Mouse (Mus musculus) MEL (cell line): Measurements from ENCODE around the gene Ak1. TPM values are rescaled to one million over a fixed set of nuclear protein-coding genes. Genes with fewer than 3 reads are reported as not detected.

Experiments used
- DNase-seq: peaks from one replicate; pipeline ENCODE4 v3.0.0; 2011; ENCODE audit warnings: low read depth, low spot score
- H3K27ac ChIP-seq: 2 replicates; pipeline ENCODE4 v1.5.1; 2012; ENCODE audit warnings: low read depth, mild to moderate bottlenecking, control low read depth, low read length, moderate library complexity; ENCODE audit not compliant: control insufficient read depth
- H3K27me3 ChIP-seq, 2 experiments: fragments of 150-350 bp in 1 of 2; sonication (generic) in 1 of 2; 2 replicates each; pipeline ENCODE4 v1.6.1; 2012; ENCODE audit warnings: low read length in 2 of 2, mild to moderate bottlenecking in 2 of 2, improper control_type of control experiment in 1 of 2, moderate library complexity in 1 of 2; ENCODE audit not compliant: insufficient read depth in 2 of 2, control insufficient read depth in 1 of 2
- H3K36me3 ChIP-seq, 2 experiments: 2 replicates each; pipeline ENCODE4 v1.6.1; 2012 to 2014; ENCODE audit warnings: low read length in 2 of 2, improper control_type of control experiment in 1 of 2, inconsistent platforms in 1 of 2, mild to moderate bottlenecking in 1 of 2; ENCODE audit not compliant: insufficient read depth in 2 of 2, control insufficient read depth in 1 of 2
- H3K4me1 ChIP-seq, 2 experiments: fragments of 150-350 bp in 1 of 2; sonication (generic) in 1 of 2; 2 replicates each; pipeline ENCODE4 v1.6.1; 2012; ENCODE audit warnings: low read length in 2 of 2, improper control_type of control experiment in 1 of 2, mild to moderate bottlenecking in 1 of 2; ENCODE audit not compliant: insufficient read depth in 2 of 2, control insufficient read depth in 1 of 2
- H3K4me3 ChIP-seq, 2 experiments: fragments of 150-350 bp in 1 of 2; sonication (generic) in 1 of 2; 2 replicates each; pipeline ENCODE4 v1.5.1; 2012; ENCODE audit warnings: low read depth in 2 of 2, low read length in 2 of 2, mild to moderate bottlenecking in 2 of 2, moderate library complexity in 2 of 2, control low read depth in 1 of 2, improper control_type of control experiment in 1 of 2; ENCODE audit not compliant: control insufficient read depth in 1 of 2, insufficient read depth in 1 of 2
- H3K79me2 ChIP-seq: 2 replicates; pipeline ENCODE4 v1.6.1; 2012; ENCODE audit warnings: mild to moderate bottlenecking, low read length, moderate library complexity; ENCODE audit not compliant: control insufficient read depth, poor library complexity, insufficient read depth
- H3K9ac ChIP-seq: 2 replicates; pipeline ENCODE4 v1.6.1; 2012; ENCODE audit warnings: low read depth, mild to moderate bottlenecking, control low read depth, low read length, moderate library complexity; ENCODE audit not compliant: control insufficient read depth, poor library complexity, severe bottlenecking
- H3K9me3 ChIP-seq: fragments of 150-350 bp; sonication (generic); replicated peaks from 2 replicates; pipeline ENCODE4 v1.6.1; 2012; ENCODE audit warnings: mild to moderate bottlenecking, low read length, improper control_type of control experiment, moderate library complexity; ENCODE audit not compliant: insufficient read depth
- CHD2 ChIP-seq: IDR thresholded peaks from 2 replicates; pipeline ENCODE4 v1.6.1; 2011; ENCODE audit warnings: low read length, improper control_type of control experiment
- CTCF ChIP-seq, 3 experiments: IDR thresholded peaks in 2 of 3; conservative IDR thresholded peaks in 1 of 3; 2 replicates each; pipeline ENCODE4 v1.5.1; 2011 to 2012; ENCODE audit warnings: low read length in 3 of 3, low read depth in 2 of 3, mild to moderate bottlenecking in 2 of 3, improper control_type of control experiment in 1 of 3, inconsistent platforms in 1 of 3, mixed read lengths in 1 of 3, moderate library complexity in 1 of 3; ENCODE audit not compliant: control insufficient read depth in 1 of 3, insufficient read depth in 1 of 3, poor library complexity in 1 of 3, severe bottlenecking in 1 of 3
- ETS1 ChIP-seq: IDR thresholded peaks from 2 replicates; pipeline ENCODE4 v1.6.1; 2012; ENCODE audit warnings: low read depth, mild to moderate bottlenecking, inconsistent platforms, low read length, improper control_type of control experiment, moderate library complexity
- HCFC1 ChIP-seq: IDR thresholded peaks from 2 replicates; pipeline ENCODE4 v1.6.1; 2012; ENCODE audit warnings: low read depth, mild to moderate bottlenecking, inconsistent platforms, low read length, improper control_type of control experiment, moderate library complexity
- JUND ChIP-seq: IDR thresholded peaks from 2 replicates; pipeline ENCODE4 v1.6.1; 2011; ENCODE audit warnings: low read depth, mild to moderate bottlenecking, improper control_type of control experiment, low read length
- KAT2A ChIP-seq: conservative IDR thresholded peaks from 2 replicates; pipeline ENCODE4 v1.6.1; 2012; ENCODE audit warnings: low read depth, low read length, improper control_type of control experiment, inconsistent platforms
- MAX ChIP-seq: IDR thresholded peaks from 2 replicates; pipeline ENCODE4 v1.6.1; 2011; ENCODE audit warnings: low read length, improper control_type of control experiment
- MXI1 ChIP-seq: IDR thresholded peaks from 2 replicates; pipeline ENCODE4 v1.6.1; 2011; ENCODE audit warnings: mild to moderate bottlenecking, low read depth, low read length, improper control_type of control experiment
- MYB ChIP-seq: IDR thresholded peaks from 2 replicates; pipeline ENCODE4 v1.6.1; 2011; ENCODE audit warnings: mild to moderate bottlenecking, low read depth, low read length, improper control_type of control experiment
- POLR2A ChIP-seq, 2 experiments: IDR thresholded peaks; 2 replicates each; pipeline ENCODE4 v1.6.1; 2011 to 2012; ENCODE audit warnings: low read length in 2 of 2, mild to moderate bottlenecking in 2 of 2, control low read depth in 1 of 2, improper control_type of control experiment in 1 of 2, low read depth in 1 of 2, moderate library complexity in 1 of 2; ENCODE audit not compliant: control insufficient read depth in 1 of 2, insufficient read depth in 1 of 2, poor library complexity in 1 of 2
- POLR2AphosphoS2 ChIP-seq: IDR thresholded peaks from 2 replicates; pipeline ENCODE4 v1.6.1; 2011; ENCODE audit warnings: low read length, improper control_type of control experiment
- POLR2AphosphoS5 ChIP-seq: IDR thresholded peaks from 2 replicates; pipeline ENCODE4 v1.6.1; 2012; ENCODE audit warnings: low read depth, borderline replicate concordance, mild to moderate bottlenecking, inconsistent platforms, low read length, moderate library complexity, mixed read lengths
- RCOR1 ChIP-seq: IDR thresholded peaks from 2 replicates; pipeline ENCODE4 v1.6.1; 2012; ENCODE audit warnings: low read depth, mild to moderate bottlenecking, inconsistent platforms, low read length, improper control_type of control experiment
- SIN3A ChIP-seq: IDR thresholded peaks from 2 replicates; pipeline ENCODE4 v1.6.1; 2012; ENCODE audit warnings: low read length, improper control_type of control experiment, inconsistent platforms
- SMC3 ChIP-seq: IDR thresholded peaks from 2 replicates; pipeline ENCODE4 v1.6.1; 2011; ENCODE audit warnings: low read depth, low read length, improper control_type of control experiment
- TAL1 ChIP-seq: IDR thresholded peaks from 2 replicates; pipeline ENCODE4 v1.6.1; 2012; ENCODE audit warnings: mild to moderate bottlenecking, inconsistent platforms, low read length, moderate library complexity, mixed read lengths
- TBP ChIP-seq: IDR thresholded peaks from 2 replicates; pipeline ENCODE4 v1.8.0; 2011; ENCODE audit warnings: low read depth, low read length, improper control_type of control experiment
- USF1 ChIP-seq: IDR thresholded peaks from 2 replicates; pipeline ENCODE4 v1.6.1; 2014; ENCODE audit warnings: low read depth, mild to moderate bottlenecking, inconsistent platforms, low read length, improper control_type of control experiment, moderate library complexity
- ZC3H11A ChIP-seq: IDR thresholded peaks from 2 replicates; pipeline ENCODE4 v1.6.1; 2012; ENCODE audit warnings: low read depth, mild to moderate bottlenecking, inconsistent platforms, low read length, improper control_type of control experiment
- ZNF384 ChIP-seq: IDR thresholded peaks from 2 replicates; pipeline ENCODE4 v1.6.1; 2012; ENCODE audit warnings: low read depth, mild to moderate bottlenecking, inconsistent platforms, low read length, improper control_type of control experiment
- polyA plus RNA-seq, 2 experiments: library from polyadenylated mRNA; stranded (reverse) in 1 of 2; unstranded in 1 of 2; fragments of >175 nt in 1 of 2; fragments of >200 nt in 1 of 2; gene quantifications; 2 replicates each; pipeline versions ENCODE4 v1.2.1 to v1.2.4; 2012; ENCODE audit warnings: low replicate concordance in 2 of 2, low read depth in 1 of 2; ENCODE audit not compliant: insufficient read length in 2 of 2, insufficient read depth in 1 of 2, missing spikeins in 1 of 2
- total RNA-seq: library from RNA; depleted of rRNA; stranded (reverse); fragments of 300-350 nt; gene quantifications from 2 replicates; pipeline ENCODE4 v1.2.3, GENCODE M21; 2012

Ak1 gene
- total and polyA plus RNA-seq, 3 experiments = 0.12 to 0.13 TPM; not detected in 1

- no peaks in the 10 kb centered on the region; the same call in 1 of the 2 replicates for H3K79me2 ChIP-seq
- H3K27me3 ChIP-seq = no peaks in the 10 kb centered on the region
Observed at GRCm38 (mm10) chr2:32578146-32579046, 43.2 kb upstream of the Ak1 start.

DNA sequence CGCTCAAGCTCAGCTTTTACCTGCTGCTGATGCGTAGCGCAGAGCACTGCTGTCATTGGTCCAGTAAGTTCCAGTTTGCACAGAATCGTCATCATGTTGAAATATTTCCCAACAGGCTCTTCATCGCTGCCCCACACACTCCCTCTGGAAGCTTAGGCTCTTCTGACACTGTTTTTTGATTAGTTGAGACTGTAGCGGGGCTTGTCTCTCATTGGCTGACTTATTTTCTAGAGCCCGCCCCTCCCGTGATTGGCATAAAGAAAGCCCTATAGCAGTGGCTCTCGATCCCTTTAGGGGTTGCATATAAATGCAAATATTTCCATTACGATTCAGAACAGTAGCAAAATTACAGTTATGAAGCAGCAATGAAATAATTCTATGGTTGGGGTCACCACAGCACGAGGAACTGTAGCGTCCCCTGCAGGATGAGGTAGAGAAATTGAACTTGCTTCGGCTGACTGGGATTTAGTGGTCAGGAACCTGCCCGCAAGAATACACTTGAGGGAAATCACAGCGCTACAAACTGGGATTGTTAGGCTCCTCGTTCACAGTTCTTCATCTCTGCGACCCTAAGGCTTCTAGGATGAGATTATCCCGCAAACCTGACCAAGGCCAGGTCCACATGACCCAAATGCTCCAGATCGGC is 40.0 kb upstream of the Ak1 start:
- H3K4me3 ChIP-seq = peak overlapping the region; percentile 53 to 56
- H3K27me3 ChIP-seq = no peaks in the 10 kb centered on the region
- no peak for TF ChIP-seq MAX
- TF ChIP-seq MXI1 = peak; percentile 33; the same call in 1 of the 2 replicates
- peak; percentile 59; the same call in 1 of the 2 replicates for TF ChIP-seq TBP
- TF ChIP-seq TAL1 = no peak
- 0 out of 2 replicates have a peak, but pooled peaks have one; percentile 18 for TF ChIP-seq HCFC1
- TF ChIP-seq CTCF (IDR thresholded peaks at IDR 0.05 in 2 of 3, conservative IDR thresholded peaks at IDR 0.05 in 1 of 3; ENCODE audit: control insufficient read depth in 1 of 3, insufficient read depth in 1 of 3, low read depth in 2 of 3, low read length in 3 of 3, poor library complexity in 1 of 3, severe bottlenecking in 1 of 3) = peak in 2 of 3 experiments; percentile 28 to 43; a peak in 4 of 6 replicates
- no peak for TF ChIP-seq JUND
- TF ChIP-seq CHD2 = peak; percentile 72; the same call in 1 of the 2 replicates
- TF ChIP-seq RCOR1 = peak; percentile 59; the same call in 1 of the 2 replicates
- no peak for TF ChIP-seq SMC3
- TF ChIP-seq USF1 = no peak
- no peak for TF ChIP-seq POLR2AphosphoS2
- TF ChIP-seq ZNF384 = no peak
- TF ChIP-seq POLR2A (IDR thresholded peaks at IDR 0.05; ENCODE audit: control insufficient read depth in 1 of 2, insufficient read depth in 1 of 2, low read depth in 1 of 2, low read length in 2 of 2, poor library complexity in 1 of 2) = peak in 1 of 2 experiments; percentile 51; a peak in 2 of 4 replicates
- H3K4me1 ChIP-seq = peaks cover 0 to 22% of the 10 kb centered on the region in 2 experiments; a peak in 1 of 4 replicates
- no peaks in the 10 kb centered on the region; the same call in 1 of the 2 replicates for H3K79me2 ChIP-seq
- DNase-seq = peak; percentile 94
- H3K27ac ChIP-seq = peak overlapping the region; percentile 15; the same call in 1 of the 2 replicates
- peaks cover 0 to 13% of the 10 kb centered on the region in 2 experiments; a peak in 2 of 4 replicates for H3K36me3 ChIP-seq
- H3K9ac ChIP-seq = peak overlapping the region; percentile 33
- no peaks in the 10 kb centered on the region for H3K9me3 ChIP-seq

More at GRCm38 (mm10) chr2:32578146-32579046, 43.2 kb upstream of the Ak1 start:
- TF ChIP-seq ZC3H11A (no peak), MYB (no peak), SIN3A (no peak), KAT2A (no peak), HCFC1 (no peak), POLR2AphosphoS5 (no peak), CTCF (IDR thresholded peaks at IDR 0.05 in 2 of 3, conservative IDR thresholded peaks at IDR 0.05 in 1 of 3; ENCODE audit: control insufficient read depth in 1 of 3, insufficient read depth in 1 of 3, low read depth in 2 of 3, low read length in 3 of 3, poor library complexity in 1 of 3, severe bottlenecking in 1 of 3) (no peak), ETS1 (no peak)
- no peak overlapping the region for H3K27ac ChIP-seq
- peaks cover 0 to 13% of the 10 kb centered on the region in 2 experiments; a peak in 1 of 4 replicates for H3K4me1 ChIP-seq
- H3K9me3 ChIP-seq = no peaks in the 10 kb centered on the region
- no peak overlapping the region for H3K4me3 ChIP-seq
- DNase-seq = no peak
- H3K9ac ChIP-seq = no peak overlapping the region
- peaks cover 0 to 7% of the 10 kb centered on the region in 2 experiments; a peak in 2 of 4 replicates for H3K36me3 ChIP-seq
